Mouse (Mus musculus): ENCODE results near the gene Dpm1. TPM values are rescaled to one million over a fixed set of nuclear protein-coding genes. Genes with fewer than 3 reads are reported as not detected.

Gene Dpm1
- polyA plus RNA-seq, 1 experiment, result 29.5 TPM

GRCm38 (mm10) chr2:168161514-168161971 is 68.8 kb downstream of the Dpm1 start:
- no peak overlapping the region for H3K4me3 ChIP-seq (ENCODE audit: control insufficient read depth, insufficient read depth, low read length)
- H3K27me3 ChIP-seq (ENCODE audit: control insufficient read depth, insufficient read depth, low read length), result no peaks in the 10 kb centered on the region; the same call in 1 of the 2 replicates
- no peak for DNase-seq
- WGBS, result 40% methylated on average over 11 of the region's 11 CpGs
- TF ChIP-seq CTCF (IDR thresholded peaks at IDR 0.05; ENCODE audit: borderline replicate concordance, control insufficient read depth, extremely low read depth, insufficient read depth, low read length, poor library complexity), result no peak
- TF ChIP-seq POLR2A (IDR thresholded peaks at IDR 0.05; ENCODE audit: control insufficient read depth, extremely low read depth, insufficient read depth, low read length, poor library complexity), result no peak
- no peak overlapping the region for H3K27ac ChIP-seq (ENCODE audit: control insufficient read depth, insufficient read depth, low read length)
- no peaks in the 10 kb centered on the region for H3K36me3 ChIP-seq (ENCODE audit: control insufficient read depth, insufficient read depth, low read length)
- peaks cover 13% of the 10 kb centered on the region for H3K4me1 ChIP-seq (replicated peaks; ENCODE audit: control insufficient read depth, insufficient read depth, low read length)

GRCm38 (mm10) chr2:168160370-168160930 is 69.9 kb downstream of the Dpm1 start:
- Histone ChIP-seq H3K4me3 (ENCODE audit: control insufficient read depth, insufficient read depth, low read length) (no peak overlapping the region), H3K4me1 (replicated peaks; ENCODE audit: control insufficient read depth, insufficient read depth, low read length) (peaks cover 13% of the 10 kb centered on the region), H3K27me3 (ENCODE audit: control insufficient read depth, insufficient read depth, low read length) (no peaks in the 10 kb centered on the region; the same call in 1 of the 2 replicates), H3K27ac (ENCODE audit: control insufficient read depth, insufficient read depth, low read length) (no peak overlapping the region), H3K36me3 (ENCODE audit: control insufficient read depth, insufficient read depth, low read length) (no peaks in the 10 kb centered on the region)
- no peak for DNase-seq
- WGBS, result 92% methylated on average over 9 of the region's 9 CpGs
- TF ChIP-seq POLR2A (IDR thresholded peaks at IDR 0.05; ENCODE audit: control insufficient read depth, extremely low read depth, insufficient read depth, low read length, poor library complexity), result no peak
- TF ChIP-seq CTCF (IDR thresholded peaks at IDR 0.05; ENCODE audit: borderline replicate concordance, control insufficient read depth, extremely low read depth, insufficient read depth, low read length, poor library complexity), result no peak

Other genes with a start within 250 kb of the Dpm1 start
- gene Ripor3, start 220.0 kb downstream of the Dpm1 start, polyA plus RNA-seq (2012; rRNA removed), result 1.4 and 1.5 TPM in 2 replicates
- gene Pard6b, start 149.6 kb downstream of the Dpm1 start, polyA plus RNA-seq (2012; rRNA removed), result 3.4 and 4.2 TPM in 2 replicates
- gene Adnp, start 23.5 kb downstream of the Dpm1 start, polyA plus RNA-seq (2012; rRNA removed), result 36.0 and 44.6 TPM in 2 replicates
- 0.50 and 3.8 TPM in 2 replicates for gene Gm20716, start 227 bp downstream of the Dpm1 start, polyA plus RNA-seq (2012; rRNA removed)
- gene Mocs3, start within 50 bp of the Dpm1 start, polyA plus RNA-seq (2012; rRNA removed), result 27.4 and 44.0 TPM in 2 replicates
- gene Kcng1, start 51.1 kb upstream of the Dpm1 start, polyA plus RNA-seq (2012; rRNA removed), result 0.01 and 0.05 TPM in 2 replicates